Mouse (Mus musculus): ENCODE measurements at regions not wholly inside any gene's neighbourhood (a gene's known extent, or its start where the extent isn't known, plus 50 kb on each side); places are given as distances from the start of the nearest gene placed in this dataset.

DNA sequence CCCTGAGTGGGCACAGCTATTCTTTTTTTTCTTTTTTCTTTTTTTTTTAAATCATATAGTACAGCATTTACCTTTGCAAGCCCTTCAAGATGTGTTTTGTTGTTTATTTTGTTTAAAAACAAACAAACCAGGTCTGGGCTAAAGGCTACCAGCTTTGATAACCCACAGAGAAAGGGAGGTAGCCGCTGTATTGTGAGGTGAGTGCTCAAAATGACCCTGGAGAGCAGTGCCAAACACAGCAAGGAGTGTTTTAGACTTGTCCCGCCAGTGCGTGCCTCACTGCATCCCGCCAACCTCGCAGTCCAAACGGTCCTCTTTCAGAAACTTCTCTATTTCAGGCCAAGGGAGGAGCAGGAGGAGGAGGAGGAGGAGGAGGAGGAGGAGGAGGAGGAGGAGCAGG, 152.0 kb upstream of the Ctnnb1 start:
- no peak for TF ChIP-seq MAX (IDR thresholded peaks at IDR 0.05; ENCODE audit: low read depth)
- TF ChIP-seq POLR2A (IDR thresholded peaks at IDR 0.05; ENCODE audit: insufficient read length, low read depth), result peak; percentile 40
- H3K27me3 ChIP-seq (ENCODE audit: control insufficient read depth, insufficient read depth, insufficient read length), result no peaks in the 10 kb centered on the region
- no peak overlapping the region for H3ac ChIP-seq (ENCODE audit: control insufficient read depth, insufficient read length)
- no peaks in the 10 kb centered on the region for H3K79me2 ChIP-seq (ENCODE audit: control insufficient read depth, insufficient read depth)
- H3K4me3 ChIP-seq, result no peak overlapping the region
- no peaks in the 10 kb centered on the region for H3K36me3 ChIP-seq (ENCODE audit: control insufficient read depth, insufficient read depth)
- H3K4me2 ChIP-seq (ENCODE audit: low read depth), result peak overlapping the region; percentile 77

DNA sequence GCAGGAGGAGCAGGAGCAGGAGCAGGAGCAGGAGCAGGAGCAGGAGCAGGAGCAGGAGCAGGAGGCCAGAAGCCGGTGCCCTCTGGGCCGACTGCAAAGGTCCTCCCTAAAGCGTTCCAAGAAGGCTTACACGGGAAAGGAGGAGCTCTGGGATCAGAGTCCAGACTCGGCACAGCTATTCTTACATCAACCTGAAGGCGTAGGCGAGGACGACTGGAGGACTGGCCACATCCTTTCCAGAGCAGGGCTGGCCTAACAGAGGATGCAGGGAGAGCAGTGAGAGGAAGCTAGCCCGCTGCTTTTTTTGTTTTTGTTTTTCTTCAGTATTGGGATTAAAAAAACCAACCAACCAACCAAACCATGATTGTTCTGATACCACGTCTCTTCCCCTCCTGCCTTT, 151.5 kb upstream of the Ctnnb1 start:
- no peaks in the 10 kb centered on the region for H3K27me3 ChIP-seq (ENCODE audit: control insufficient read depth, insufficient read depth, insufficient read length)
- no peaks in the 10 kb centered on the region for H3K79me2 ChIP-seq (ENCODE audit: control insufficient read depth, insufficient read depth)
- TF ChIP-seq REST (IDR thresholded peaks at IDR 0.05; ENCODE audit: insufficient read depth, insufficient read length) (no peak), POLR2AphosphoS2 (IDR thresholded peaks at IDR 0.05; ENCODE audit: insufficient read length, low read depth) (no peak), MAX (IDR thresholded peaks at IDR 0.05; ENCODE audit: low read depth) (no peak), POLR2A (IDR thresholded peaks at IDR 0.05; ENCODE audit: insufficient read length, low read depth) (no peak), SRF (IDR thresholded peaks at IDR 0.05; ENCODE audit: control insufficient read depth, insufficient read length, low read depth) (no peak), TCF3 (IDR thresholded peaks at IDR 0.05; ENCODE audit: insufficient read length, low read depth) (no peak), USF1 (IDR thresholded peaks at IDR 0.05; ENCODE audit: low read depth) (no peak), MYOD1 (IDR thresholded peaks at IDR 0.05; ENCODE audit: control insufficient read depth in 1 of 3, insufficient read length in 2 of 3, low read depth in 2 of 3) (no peak), CEBPB (IDR thresholded peaks at IDR 0.05; ENCODE audit: insufficient read depth, poor library complexity, severe bottlenecking) (no peak), E2F4 (IDR thresholded peaks at IDR 0.05; ENCODE audit: insufficient read depth) (no peak), TCF12 (IDR thresholded peaks at IDR 0.05; ENCODE audit: insufficient read depth, poor library complexity, severe bottlenecking) (no peak), MYOG (IDR thresholded peaks at IDR 0.05; ENCODE audit: control insufficient read depth in 1 of 3, insufficient read depth in 1 of 3, insufficient read length in 2 of 3, low read depth in 2 of 3) (no peak)
- no peak overlapping the region for H3K4me2 ChIP-seq (ENCODE audit: low read depth)
- H3K36me3 ChIP-seq (ENCODE audit: control insufficient read depth, insufficient read depth), result no peaks in the 10 kb centered on the region
- H3ac ChIP-seq (ENCODE audit: control insufficient read depth, insufficient read length), result no peak overlapping the region
- no peak overlapping the region for H3K4me3 ChIP-seq

DNA sequence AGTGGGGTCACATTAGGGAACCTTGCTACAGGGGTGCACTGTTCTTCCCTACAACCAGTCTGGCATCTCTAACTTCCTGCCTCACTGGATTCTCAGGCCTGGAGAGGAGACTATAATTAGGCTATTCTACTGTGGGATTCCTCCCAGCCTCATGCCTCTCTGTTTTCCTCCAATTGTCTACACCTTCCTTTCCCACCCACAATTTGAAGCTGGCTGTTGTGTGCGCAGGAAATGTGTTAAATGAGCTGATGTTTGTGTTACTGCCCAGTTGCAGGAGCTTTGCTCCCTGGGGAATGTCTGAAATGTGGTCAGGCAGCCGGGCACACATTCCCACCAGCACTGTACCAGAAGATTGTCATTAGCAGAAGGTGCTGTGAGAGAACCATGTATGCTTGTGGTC, 150.6 kb upstream of the Ctnnb1 start:
- no peak for TF ChIP-seq TCF3 (IDR thresholded peaks at IDR 0.05; ENCODE audit: insufficient read length, low read depth)
- no peak for TF ChIP-seq USF1 (IDR thresholded peaks at IDR 0.05; ENCODE audit: low read depth)
- TF ChIP-seq E2F4 (IDR thresholded peaks at IDR 0.05; ENCODE audit: insufficient read depth), result no peak
- no peak for TF ChIP-seq MYOD1 (IDR thresholded peaks at IDR 0.05; ENCODE audit: control insufficient read depth in 1 of 3, insufficient read length in 2 of 3, low read depth in 2 of 3)
- TF ChIP-seq MYOG (IDR thresholded peaks at IDR 0.05; ENCODE audit: control insufficient read depth in 1 of 3, insufficient read depth in 1 of 3, insufficient read length in 2 of 3, low read depth in 2 of 3), result no peak
- TF ChIP-seq CEBPB (IDR thresholded peaks at IDR 0.05; ENCODE audit: insufficient read depth, poor library complexity, severe bottlenecking), result no peak
- no peak for TF ChIP-seq TCF12 (IDR thresholded peaks at IDR 0.05; ENCODE audit: insufficient read depth, poor library complexity, severe bottlenecking)
- TF ChIP-seq REST (IDR thresholded peaks at IDR 0.05; ENCODE audit: insufficient read depth, insufficient read length), result no peak
- TF ChIP-seq SRF (IDR thresholded peaks at IDR 0.05; ENCODE audit: control insufficient read depth, insufficient read length, low read depth), result no peak

DNA sequence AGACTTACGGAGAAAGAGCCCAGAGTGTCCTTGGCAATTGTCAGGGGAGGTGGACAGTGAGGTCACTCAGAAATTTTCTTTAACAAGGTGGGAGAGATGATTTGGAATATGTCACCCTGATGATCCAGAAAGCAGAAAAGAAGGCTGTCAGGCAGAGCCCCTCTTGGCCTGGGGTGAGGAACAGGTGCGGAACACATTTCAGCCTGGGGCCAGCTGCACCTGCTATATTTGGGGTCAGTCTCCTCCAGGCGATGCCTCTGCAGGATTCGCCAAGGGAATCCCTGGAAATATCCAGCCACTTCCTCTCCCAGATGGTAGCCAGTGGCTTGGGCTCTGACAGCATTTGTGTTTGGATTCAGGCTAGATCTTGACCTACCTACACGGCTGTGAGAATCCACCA, 134.8 kb upstream of the Ctnnb1 start:
- H3K4me2 ChIP-seq (ENCODE audit: low read depth), result no peak overlapping the region
- no peaks in the 10 kb centered on the region for H3K27me3 ChIP-seq (ENCODE audit: control insufficient read depth, insufficient read depth, insufficient read length)
- no peak overlapping the region for H3K4me3 ChIP-seq
- TF ChIP-seq E2F4 (IDR thresholded peaks at IDR 0.05; ENCODE audit: insufficient read depth), result no peak
- TF ChIP-seq MYOD1 (IDR thresholded peaks at IDR 0.05; ENCODE audit: control insufficient read depth in 1 of 3, insufficient read length in 2 of 3, low read depth in 2 of 3), result peak in 2 of 3 experiments; percentile 83 to 97
- no peak for TF ChIP-seq SRF (IDR thresholded peaks at IDR 0.05; ENCODE audit: control insufficient read depth, insufficient read length, low read depth)
- TF ChIP-seq TCF12 (IDR thresholded peaks at IDR 0.05; ENCODE audit: insufficient read depth, poor library complexity, severe bottlenecking), result peak; percentile 80
- TF ChIP-seq MYOG (IDR thresholded peaks at IDR 0.05; ENCODE audit: control insufficient read depth in 1 of 3, insufficient read depth in 1 of 3, insufficient read length in 2 of 3, low read depth in 2 of 3), result peak; percentile 74 to 94 (median 79)
- TF ChIP-seq CEBPB (IDR thresholded peaks at IDR 0.05; ENCODE audit: insufficient read depth, poor library complexity, severe bottlenecking), result no peak
- peak; percentile 27 for TF ChIP-seq TCF3 (IDR thresholded peaks at IDR 0.05; ENCODE audit: insufficient read length, low read depth)
- no peak for TF ChIP-seq REST (IDR thresholded peaks at IDR 0.05; ENCODE audit: insufficient read depth, insufficient read length)
- TF ChIP-seq USF1 (IDR thresholded peaks at IDR 0.05; ENCODE audit: low read depth), result no peak
- no peaks in the 10 kb centered on the region for H3K79me2 ChIP-seq (ENCODE audit: control insufficient read depth, insufficient read depth)
- H3ac ChIP-seq (ENCODE audit: control insufficient read depth, insufficient read length), result no peak overlapping the region
- no peaks in the 10 kb centered on the region for H3K36me3 ChIP-seq (ENCODE audit: control insufficient read depth, insufficient read depth)

More for the DNA sequence above, 150.6 kb upstream of the Ctnnb1 start:
- Histone ChIP-seq H3K4me2 (ENCODE audit: low read depth) (peak overlapping the region; percentile 26), H3K36me3 (ENCODE audit: control insufficient read depth, insufficient read depth) (no peaks in the 10 kb centered on the region), H3K4me3 (no peak overlapping the region), H3K79me2 (ENCODE audit: control insufficient read depth, insufficient read depth) (no peaks in the 10 kb centered on the region), H3K27me3 (ENCODE audit: control insufficient read depth, insufficient read depth, insufficient read length) (no peaks in the 10 kb centered on the region), H3ac (ENCODE audit: control insufficient read depth, insufficient read length) (no peak overlapping the region)

DNA sequence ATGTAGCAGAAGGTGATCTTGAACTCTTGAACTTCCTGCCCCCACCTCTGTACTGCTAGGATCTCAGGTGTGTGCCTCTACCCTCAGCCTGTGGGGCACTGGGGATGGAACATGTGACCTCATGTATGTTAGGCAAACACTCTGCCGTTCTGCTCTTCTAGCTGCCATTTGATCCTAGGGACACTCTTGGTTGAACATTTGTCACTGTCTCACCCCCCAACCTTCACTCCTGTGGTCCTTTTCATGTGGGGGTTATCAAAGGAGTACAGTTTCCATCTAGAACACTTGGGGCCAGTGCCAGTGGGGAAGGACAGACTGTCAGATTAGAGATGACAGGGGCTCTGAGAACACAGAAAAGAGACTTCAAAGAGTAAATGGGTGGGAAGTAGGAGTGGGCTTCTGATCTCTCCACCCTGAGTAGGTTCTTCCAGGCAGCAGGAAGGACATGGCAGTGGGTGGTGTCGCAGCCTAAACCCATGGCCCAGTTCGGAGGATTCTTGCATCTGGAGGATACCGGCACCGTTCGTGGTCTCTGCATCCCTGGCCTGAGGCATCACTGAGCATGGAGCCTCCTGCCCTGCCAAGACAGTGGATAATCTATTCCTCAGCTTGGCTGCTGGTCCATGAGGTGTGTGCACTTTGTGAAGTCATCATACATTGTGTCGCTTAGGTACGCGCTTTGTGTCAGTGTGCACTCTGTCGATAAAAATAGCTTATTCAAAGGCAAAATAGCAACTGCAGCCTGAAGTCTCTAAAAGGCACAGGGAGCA, 132.7 kb upstream of the Ctnnb1 start:
- TF ChIP-seq REST (IDR thresholded peaks at IDR 0.05; ENCODE audit: insufficient read depth, insufficient read length) (no peak), TCF3 (IDR thresholded peaks at IDR 0.05; ENCODE audit: insufficient read length, low read depth) (no peak), POLR2AphosphoS2 (IDR thresholded peaks at IDR 0.05; ENCODE audit: insufficient read length, low read depth) (no peak), E2F4 (IDR thresholded peaks at IDR 0.05; ENCODE audit: insufficient read depth) (no peak), CEBPB (IDR thresholded peaks at IDR 0.05; ENCODE audit: insufficient read depth, poor library complexity, severe bottlenecking) (no peak), MYOG (IDR thresholded peaks at IDR 0.05; ENCODE audit: control insufficient read depth in 1 of 3, insufficient read depth in 1 of 3, insufficient read length in 2 of 3, low read depth in 2 of 3) (no peak), SRF (IDR thresholded peaks at IDR 0.05; ENCODE audit: control insufficient read depth, insufficient read length, low read depth) (no peak), USF1 (IDR thresholded peaks at IDR 0.05; ENCODE audit: low read depth) (no peak), MYOD1 (IDR thresholded peaks at IDR 0.05; ENCODE audit: control insufficient read depth in 1 of 3, insufficient read length in 2 of 3, low read depth in 2 of 3) (no peak)
- Histone ChIP-seq H3K27me3 (ENCODE audit: control insufficient read depth, insufficient read depth, insufficient read length) (no peaks in the 10 kb centered on the region), H3ac (ENCODE audit: control insufficient read depth, insufficient read length) (no peak overlapping the region), H3K79me2 (ENCODE audit: control insufficient read depth, insufficient read depth) (no peaks in the 10 kb centered on the region), H3K4me2 (ENCODE audit: low read depth) (no peak overlapping the region), H3K36me3 (ENCODE audit: control insufficient read depth, insufficient read depth) (no peaks in the 10 kb centered on the region), H3K4me3 (no peak overlapping the region)
